Mouse (Mus musculus) CH12.LX (cell line): ENCODE measurements at regions not wholly inside any gene's neighbourhood (a gene's known extent, or its start where the extent isn't known, plus 50 kb on each side); places are given as distances from the start of the nearest gene placed in this dataset.

Experiments
- DNase-seq: peaks from one replicate; pipeline ENCODE4 v3.0.0-alpha.2; 2013; ENCODE audit errors: extremely low read depth
- H3K27ac ChIP-seq: 2 replicates; pipeline ENCODE4 v1.5.1; 2012; ENCODE audit warnings: low read depth, mild to moderate bottlenecking, control low read depth, moderate library complexity; ENCODE audit not compliant: insufficient read depth
- H3K27me3 ChIP-seq: replicated peaks from 2 replicates; pipeline ENCODE3; 2012; ENCODE audit warnings: inconsistent platforms
- H3K36me3 ChIP-seq, 2 experiments: replicated peaks in 1 of 2; 2 replicates each; pipeline versions ENCODE3 to v1.6.1; 2012; ENCODE audit warnings: inconsistent platforms in 1 of 2, low read length in 1 of 2, mild to moderate bottlenecking in 1 of 2, mixed read lengths in 1 of 2, moderate library complexity in 1 of 2; ENCODE audit not compliant: control insufficient read depth in 1 of 2, insufficient read depth in 1 of 2
- H3K4me1 ChIP-seq, 2 experiments: 2 replicates each; pipeline ENCODE4 v1.6.1; 2012; ENCODE audit warnings: inconsistent platforms in 1 of 2, moderate library complexity in 1 of 2; ENCODE audit not compliant: insufficient read depth in 2 of 2, control insufficient read depth in 1 of 2
- H3K4me2 ChIP-seq: 2 replicates; pipeline ENCODE4 v1.6.1; 2012; ENCODE audit warnings: low read depth, mild to moderate bottlenecking, control low read depth; ENCODE audit not compliant: poor library complexity, insufficient read depth, severe bottlenecking
- H3K4me3 ChIP-seq, 3 experiments: fragments of 150-350 bp in 1 of 3; sonication (generic) in 1 of 3; replicated peaks in 1 of 3; 2 replicates each; pipeline versions ENCODE3 to v1.5.1; 2011 to 2012; ENCODE audit warnings: low read depth in 2 of 3, low read length in 2 of 3, mild to moderate bottlenecking in 2 of 3, moderate library complexity in 2 of 3, control low read depth in 1 of 3, improper control_type of control experiment in 1 of 3, inconsistent platforms in 1 of 3, mixed read lengths in 1 of 3; ENCODE audit not compliant: poor library complexity in 1 of 3
- H3K79me2 ChIP-seq: replicated peaks from 2 replicates; pipeline ENCODE4 v1.6.1; 2012; ENCODE audit warnings: mild to moderate bottlenecking, moderate library complexity; ENCODE audit not compliant: control insufficient read depth, poor library complexity, insufficient read depth, severe bottlenecking; ENCODE audit errors: extremely low read depth
- H3K9ac ChIP-seq: 2 replicates; pipeline ENCODE4 v1.6.1; 2012; ENCODE audit warnings: low read depth, mild to moderate bottlenecking, control low read depth, moderate library complexity; ENCODE audit not compliant: insufficient read depth
- H3K9me3 ChIP-seq: replicated peaks from 2 replicates; pipeline ENCODE3; 2012; ENCODE audit warnings: low read length, inconsistent platforms, mixed read lengths
- CHD1 ChIP-seq: IDR thresholded peaks from 2 replicates; pipeline ENCODE4 v1.6.1; 2012; ENCODE audit warnings: low read depth, low read length, improper control_type of control experiment, inconsistent platforms
- CHD2 ChIP-seq: IDR thresholded peaks from 2 replicates; pipeline ENCODE4 v1.6.1; 2011; ENCODE audit warnings: low read length, improper control_type of control experiment
- E2F4 ChIP-seq: IDR thresholded peaks from 2 replicates; pipeline ENCODE4 v1.6.1; 2011; ENCODE audit warnings: low read depth, low read length, improper control_type of control experiment; ENCODE audit not compliant: insufficient replicate concordance
- ELF1 ChIP-seq: IDR thresholded peaks from 2 replicates; pipeline ENCODE4 v1.6.1; 2014; ENCODE audit warnings: low read depth, mild to moderate bottlenecking, inconsistent platforms, low read length, improper control_type of control experiment
- EP300 ChIP-seq: IDR thresholded peaks from 2 replicates; pipeline ENCODE4 v1.6.1; 2011; ENCODE audit warnings: low read length, improper control_type of control experiment
- GABPA ChIP-seq: IDR thresholded peaks from 2 replicates; pipeline ENCODE4 v1.6.1; 2012; ENCODE audit warnings: low read depth, low read length, improper control_type of control experiment, inconsistent platforms; ENCODE audit not compliant: insufficient replicate concordance
- IRF4 ChIP-seq: IDR thresholded peaks from 2 replicates; pipeline ENCODE4 v1.6.1; 2014; ENCODE audit warnings: low read depth, mild to moderate bottlenecking, inconsistent platforms, low read length, improper control_type of control experiment
- JUN ChIP-seq: IDR thresholded peaks from 2 replicates; pipeline ENCODE4 v1.6.1; 2011; ENCODE audit warnings: low read depth, mild to moderate bottlenecking, low read length, improper control_type of control experiment, moderate library complexity; ENCODE audit not compliant: insufficient read depth
- MAZ ChIP-seq: IDR thresholded peaks from 2 replicates; pipeline ENCODE4 v1.6.1; 2012; ENCODE audit warnings: low read depth, mild to moderate bottlenecking, inconsistent platforms, low read length, improper control_type of control experiment, moderate library complexity
- MEF2A ChIP-seq: IDR thresholded peaks from 2 replicates; pipeline ENCODE4 v1.6.1; 2014; ENCODE audit warnings: low read depth, mild to moderate bottlenecking, inconsistent platforms, low read length, improper control_type of control experiment, borderline replicate concordance
- MYC ChIP-seq: IDR thresholded peaks from 2 replicates; pipeline ENCODE4 v1.6.1; 2011; ENCODE audit warnings: low read depth, mild to moderate bottlenecking, improper control_type of control experiment, low read length
- NRF1 ChIP-seq: IDR thresholded peaks from 2 replicates; pipeline ENCODE4 v1.6.1; 2014; ENCODE audit warnings: low read depth, mild to moderate bottlenecking, inconsistent platforms, low read length, improper control_type of control experiment, moderate library complexity
- PAX5 ChIP-seq: IDR thresholded peaks from 2 replicates; pipeline ENCODE4 v1.6.1; 2012; ENCODE audit warnings: low read length, inconsistent platforms, mixed read lengths
- POLR2A ChIP-seq: IDR thresholded peaks from 2 replicates; pipeline ENCODE4 v1.6.1; 2011; ENCODE audit warnings: low read depth, mild to moderate bottlenecking, improper control_type of control experiment, low read length
- POLR2AphosphoS2 ChIP-seq: IDR thresholded peaks from 2 replicates; pipeline ENCODE4 v1.6.1; 2011; ENCODE audit warnings: low read depth, low read length, improper control_type of control experiment
- RAD21 ChIP-seq: IDR thresholded peaks from 2 replicates; pipeline ENCODE4 v1.6.1; 2011; ENCODE audit warnings: low read depth, mild to moderate bottlenecking, low read length, improper control_type of control experiment, moderate library complexity
- SIN3A ChIP-seq: IDR thresholded peaks from 2 replicates; pipeline ENCODE4 v1.6.1; 2012; ENCODE audit warnings: low read length, improper control_type of control experiment, inconsistent platforms
- SMC3 ChIP-seq: IDR thresholded peaks from 2 replicates; pipeline ENCODE4 v1.6.1; 2011; ENCODE audit warnings: low read depth, low read length, improper control_type of control experiment
- USF1 ChIP-seq: IDR thresholded peaks from 2 replicates; pipeline ENCODE4 v1.6.1; 2014; ENCODE audit warnings: low read depth, mild to moderate bottlenecking, inconsistent platforms, low read length, improper control_type of control experiment
- USF2 ChIP-seq: conservative IDR thresholded peaks from 2 replicates; pipeline ENCODE4 v1.6.1; 2011; ENCODE audit warnings: low read depth, low read length, improper control_type of control experiment
- ZC3H11A ChIP-seq: IDR thresholded peaks from 2 replicates; pipeline ENCODE4 v1.6.1; 2012; ENCODE audit warnings: low read depth, mild to moderate bottlenecking, inconsistent platforms, low read length, improper control_type of control experiment
- ZMIZ1 ChIP-seq: IDR thresholded peaks from 2 replicates; pipeline ENCODE4 v1.6.1; 2012; ENCODE audit warnings: low read depth, mild to moderate bottlenecking, inconsistent platforms, low read length, improper control_type of control experiment
- dilution Hi-C: fragments of 300-500 bp; cut with MboI; formaldehyde crosslinking; loops from 2 replicates; pipeline ENCODE4 v1.14.3; 2020; ENCODE audit warnings: low sequenced_read_pairs; ENCODE audit not compliant: extremely low pct_unique_long_range_greater_than_20kb, extremely low pct_ligation_motif_present
- in situ Hi-C: fragments of 300-500 bp; cut with MboI; formaldehyde crosslinking; loops from 3 replicates; pipeline ENCODE4 v1.14.3; 2019; ENCODE audit warnings: low sequenced_read_pairs, low pct_ligation_motif_present, low pct_unique_long_range_greater_than_20kb, mixed read lengths

DNA sequence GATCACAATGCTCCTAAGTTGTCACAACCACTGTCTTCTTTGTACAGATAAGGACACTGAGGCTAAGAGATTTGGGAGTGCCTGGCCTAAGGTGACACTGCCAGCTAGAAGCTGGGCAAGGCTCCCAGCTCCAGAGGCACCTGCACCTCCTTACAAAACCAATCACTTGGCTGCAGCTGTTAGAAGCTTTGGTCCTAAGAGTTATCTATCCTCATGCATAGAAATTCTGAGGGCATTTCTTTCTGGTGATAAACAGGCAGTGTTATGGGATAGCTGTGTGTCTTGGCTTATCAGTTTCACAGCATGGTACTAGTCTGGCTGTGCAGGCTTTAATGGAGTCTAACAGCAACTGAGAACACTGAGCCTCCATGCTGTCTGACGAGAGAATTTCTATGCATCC, 226.2 kb downstream of the Fam49a start:
- dilution Hi-C loops (no loop called here), in situ Hi-C loops (no loop called here)
- Histone ChIP-seq H3K9me3 (no peaks in the 10 kb centered on the region), H3K9ac (no peak overlapping the region), H3K27ac (no peak overlapping the region), H3K4me1 (no peaks in the 10 kb centered on the region), H3K4me3 (no peak overlapping the region), H3K27me3 (no peaks in the 10 kb centered on the region), H3K79me2 (no peaks in the 10 kb centered on the region), H3K4me2 (no peak overlapping the region), H3K36me3 (no peaks in the 10 kb centered on the region)
- TF ChIP-seq SIN3A: no peak
- TF ChIP-seq EP300: no peak
- no peak for TF ChIP-seq USF1
- no peak for TF ChIP-seq ZC3H11A
- TF ChIP-seq CHD1: no peak
- no peak for TF ChIP-seq ELF1
- TF ChIP-seq MEF2A: no peak
- TF ChIP-seq USF2: no peak
- TF ChIP-seq MYC: no peak
- TF ChIP-seq JUN: no peak
- TF ChIP-seq POLR2AphosphoS2: no peak
- no peak for TF ChIP-seq ZMIZ1
- TF ChIP-seq POLR2A: no peak
- TF ChIP-seq IRF4: no peak
- TF ChIP-seq E2F4: no peak
- DNase-seq: no peak

DNA sequence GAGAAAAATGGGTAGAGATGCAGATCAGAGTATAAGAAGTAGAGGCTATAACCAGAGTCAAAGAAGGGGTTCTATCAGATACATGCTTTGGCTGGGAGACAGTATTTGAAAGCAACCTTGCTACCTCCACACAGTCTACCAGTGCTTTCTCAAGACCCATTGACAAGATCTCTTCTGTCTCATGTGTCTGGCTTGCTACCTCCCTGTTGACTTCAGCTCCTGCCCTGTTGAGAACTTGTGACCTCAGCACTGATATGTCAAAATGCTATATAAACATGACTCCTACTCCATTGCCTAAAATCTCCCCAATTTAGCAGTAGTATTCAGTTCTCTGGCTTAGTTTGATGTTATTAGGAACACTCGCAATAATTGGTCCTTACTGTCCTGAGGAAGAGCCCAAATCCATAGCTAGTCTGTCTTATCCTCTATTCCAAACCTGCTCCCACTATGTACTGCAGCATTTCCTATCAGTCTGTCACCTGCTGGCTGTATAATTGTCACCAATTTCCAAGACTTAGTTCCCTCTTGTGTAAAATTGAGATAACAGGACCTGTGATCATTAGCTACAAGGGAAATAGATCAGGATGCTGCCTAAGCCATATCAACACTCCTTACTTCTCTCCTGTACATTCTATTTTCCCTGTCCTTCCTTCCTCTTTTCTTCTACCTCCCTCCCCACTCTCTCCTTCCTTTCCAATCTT, 224.9 kb downstream of the Fam49a start:
- H3K79me2 ChIP-seq: no peaks in the 10 kb centered on the region
- dilution Hi-C loops (no loop called here), in situ Hi-C loops (no loop called here)
- H3K4me3 ChIP-seq: no peak overlapping the region
- no peaks in the 10 kb centered on the region for H3K27me3 ChIP-seq
- no peaks in the 10 kb centered on the region for H3K9me3 ChIP-seq
- no peaks in the 10 kb centered on the region for H3K36me3 ChIP-seq
- no peak overlapping the region for H3K4me2 ChIP-seq
- no peak overlapping the region for H3K27ac ChIP-seq
- no peaks in the 10 kb centered on the region for H3K4me1 ChIP-seq
- no peak for TF ChIP-seq SMC3
- no peak for TF ChIP-seq RAD21
- no peak for TF ChIP-seq NRF1
- TF ChIP-seq MAZ: no peak
- TF ChIP-seq PAX5: no peak
- no peak for TF ChIP-seq E2F4
- TF ChIP-seq CHD2: no peak
- TF ChIP-seq MYC: no peak
- TF ChIP-seq USF2: no peak
- TF ChIP-seq CHD1: no peak
- TF ChIP-seq GABPA: no peak
- TF ChIP-seq USF1: no peak
- H3K9ac ChIP-seq: no peak overlapping the region
- DNase-seq: no peak
